Mouse (Mus musculus) neural tube, embryonic 13.5 days (tissue): Measurements from ENCODE around the gene Atp6v0e2. TPM values are rescaled to one million over a fixed set of nuclear protein-coding genes. Genes with fewer than 3 reads are reported as not detected.

Experiments used
- ATAC-seq: fragments of 200-750 bp; cut with Nextera tagmentation; 2 replicates; pipeline ENCODE4 v1.8.0; 2017; ENCODE audit warnings: low read depth, mild to moderate bottlenecking, moderate TSS enrichment, moderate library complexity
- H3K27ac ChIP-seq: fragments of 300-500 bp; sonication (generic); replicated peaks from 2 replicates; pipeline ENCODE4 v1.5.1; 2015; ENCODE audit warnings: moderate library complexity, mild to moderate bottlenecking, inconsistent platforms
- H3K27me3 ChIP-seq: fragments of 300-500 bp; sonication (generic); 2 replicates; pipeline ENCODE4 v1.6.1; 2015; ENCODE audit warnings: mild to moderate bottlenecking, inconsistent platforms
- H3K36me3 ChIP-seq: fragments of 300-500 bp; sonication (generic); 2 replicates; pipeline ENCODE4 v1.6.1; 2015; ENCODE audit warnings: mild to moderate bottlenecking, inconsistent platforms
- H3K4me1 ChIP-seq: fragments of 300-500 bp; sonication (generic); replicated peaks from 2 replicates; pipeline ENCODE4 v1.6.1; 2015; ENCODE audit warnings: inconsistent platforms
- H3K4me2 ChIP-seq: fragments of 300-500 bp; sonication (generic); 2 replicates; pipeline ENCODE4 v1.6.1; 2015; ENCODE audit warnings: inconsistent platforms, mild to moderate bottlenecking, moderate library complexity
- H3K4me3 ChIP-seq: fragments of 300-500 bp; sonication (generic); 2 replicates; pipeline ENCODE4 v1.5.1; 2015; ENCODE audit warnings: mild to moderate bottlenecking, inconsistent platforms
- H3K9ac ChIP-seq: fragments of 300-500 bp; sonication (generic); 2 replicates; pipeline ENCODE4 v1.6.1; 2015; ENCODE audit warnings: moderate library complexity, mild to moderate bottlenecking, inconsistent platforms
- H3K9me3 ChIP-seq: fragments of 300-500 bp; sonication (generic); 2 replicates; pipeline ENCODE4 v1.6.1; 2016; ENCODE audit warnings: inconsistent platforms
- WGBS: fragments of 180-500 bp; shearing (Covaris S2); methylation state at CpG from one replicate; pipeline ENCODE4 v1.1.7; 2015; 5-methylcytosine and 5-hydroxymethylcytosine counted together
- polyA plus RNA-seq: library from polyadenylated mRNA; unstranded; fragments of >200 nt; fragmentation: Nextera tagmentation; extraction: Ambion mirVana; gene quantifications from 2 replicates; pipeline ENCODE4 v1.2.1, GENCODE M21; 2015

The Atp6v0e2 gene
- polyA plus RNA-seq, 1 experiment from 2014 or later = 203 TPM

- Histone ChIP-seq H3K27me3 (no peaks in the 10 kb centered on the region), H3K9ac (no peak overlapping the region)
- 89% methylated on average over 3 of the region's 3 CpGs for WGBS
These were observed 5.2 kb downstream of the Atp6v0e2 start for GRCm38 (mm10) chr6:48542631-48543030.

GRCm38 (mm10) chr6:48545251-48545650 is 7.8 kb downstream of the Atp6v0e2 start:
- ATAC-seq = no peak
- Histone ChIP-seq H3K4me3 (no peak overlapping the region), H3K36me3 (peaks cover 25% of the 10 kb centered on the region), H3K27ac (no peak overlapping the region), H3K27me3 (no peaks in the 10 kb centered on the region), H3K4me2 (no peak overlapping the region), H3K9me3 (no peaks in the 10 kb centered on the region), H3K4me1 (peaks cover 15% of the 10 kb centered on the region), H3K9ac (no peak overlapping the region)
- 86% methylated on average over 5 of the region's 5 CpGs for WGBS

More at GRCm38 (mm10) chr6:48542631-48543030, 5.2 kb downstream of the Atp6v0e2 start:
- no peak overlapping the region for H3K4me2 ChIP-seq
- peaks cover 29% of the 10 kb centered on the region for H3K36me3 ChIP-seq
- no peak overlapping the region for H3K27ac ChIP-seq
- peaks cover 35% of the 10 kb centered on the region for H3K4me1 ChIP-seq
- no peak overlapping the region for H3K4me3 ChIP-seq
- no peak for ATAC-seq
- H3K9me3 ChIP-seq = no peaks in the 10 kb centered on the region

GRCm38 (mm10) chr6:48546271-48546670 is 8.9 kb downstream of the Atp6v0e2 start:
- 60% methylated on average over 1 of the region's 1 CpGs for WGBS
- no peak for ATAC-seq

GRCm38 (mm10) chr6:48546858-48547257 is 9.4 kb downstream of the Atp6v0e2 start:
- no peak overlapping the region for H3K27ac ChIP-seq
- ATAC-seq = no peak
- no peak overlapping the region for H3K9ac ChIP-seq
- H3K4me2 ChIP-seq = no peak overlapping the region
- H3K4me1 ChIP-seq = 0 out of 2 replicates have a peak, but pooled peaks cover 3% of the 10 kb centered on the region
- no peaks in the 10 kb centered on the region for H3K27me3 ChIP-seq
- peaks cover 9% of the 10 kb centered on the region for H3K36me3 ChIP-seq
- no peak overlapping the region for H3K4me3 ChIP-seq
- H3K9me3 ChIP-seq = no peaks in the 10 kb centered on the region
- WGBS = 71% methylated on average over 4 of the region's 4 CpGs

More at GRCm38 (mm10) chr6:48546271-48546670, 8.9 kb downstream of the Atp6v0e2 start:
- H3K4me1 ChIP-seq = peaks cover 9% of the 10 kb centered on the region
- no peaks in the 10 kb centered on the region for H3K27me3 ChIP-seq
- H3K36me3 ChIP-seq = peaks cover 14% of the 10 kb centered on the region
- no peak overlapping the region for H3K4me2 ChIP-seq
- H3K4me3 ChIP-seq = no peak overlapping the region
- no peak overlapping the region for H3K27ac ChIP-seq
- H3K9me3 ChIP-seq = no peaks in the 10 kb centered on the region
- H3K9ac ChIP-seq = no peak overlapping the region

GRCm38 (mm10) chr6:48548314-48548713 is 10.9 kb downstream of the Atp6v0e2 start:
- H3K27ac ChIP-seq = no peak overlapping the region
- H3K9me3 ChIP-seq = no peaks in the 10 kb centered on the region
- H3K9ac ChIP-seq = no peak overlapping the region
- ATAC-seq = no peak
- H3K36me3 ChIP-seq = no peaks in the 10 kb centered on the region
- no peak overlapping the region for H3K4me3 ChIP-seq
- 92% methylated on average over 6 of the region's 6 CpGs for WGBS
- H3K27me3 ChIP-seq = no peaks in the 10 kb centered on the region
- H3K4me1 ChIP-seq = no peaks in the 10 kb centered on the region
- H3K4me2 ChIP-seq = no peak overlapping the region

GRCm38 (mm10) chr6:48552918-48553317 is 15.5 kb downstream of the Atp6v0e2 start:
- WGBS = 69% methylated on average over 4 of the region's 4 CpGs
- Histone ChIP-seq H3K9ac (no peak overlapping the region), H3K27me3 (no peaks in the 10 kb centered on the region), H3K9me3 (no peaks in the 10 kb centered on the region), H3K36me3 (peaks cover 13% of the 10 kb centered on the region), H3K27ac (peak overlapping the region; percentile 96; the same call in 1 of the 2 replicates), H3K4me1 (peaks cover 21% of the 10 kb centered on the region), H3K4me2 (no peak overlapping the region), H3K4me3 (no peak overlapping the region)
- ATAC-seq = no peak

GRCm38 (mm10) chr6:48553819-48554218 is 16.4 kb downstream of the Atp6v0e2 start:
- H3K4me1 ChIP-seq = peaks cover 21% of the 10 kb centered on the region
- 75% methylated on average over 4 of the region's 4 CpGs for whole genome bisulfite sequencing
- ATAC-seq = 0 out of 2 replicates have a peak, but pooled peaks have one; percentile 22

GRCm38 (mm10) chr6:48554280-48555103 is 17.1 kb downstream of the Atp6v0e2 start, which contains the start of gene Lrrc61:
Gene Lrrc61 (plus strand): TSS chr6:48554796.
- H3K36me3 ChIP-seq = peaks cover 27% of the 10 kb centered on the region
- 1% methylated on average over 39 of the region's 39 CpGs for WGBS
- peak; percentile 96 for ATAC-seq
- no peaks in the 10 kb centered on the region for H3K27me3 ChIP-seq
- H3K4me2 ChIP-seq = peak within 1 kb of the TSS; percentile 73
- peak within 1 kb of the TSS; percentile 96 for H3K27ac ChIP-seq
- H3K9ac ChIP-seq = peak within 1 kb of the TSS; percentile 90
- H3K9me3 ChIP-seq = no peaks in the 10 kb centered on the region
- H3K4me3 ChIP-seq = peak within 1 kb of the TSS; percentile 55
- peaks cover 21% of the 10 kb centered on the region for H3K4me1 ChIP-seq

More at GRCm38 (mm10) chr6:48553819-48554218, 16.4 kb downstream of the Atp6v0e2 start:
- peak overlapping the region; percentile 55 for H3K4me3 ChIP-seq
- H3K9ac ChIP-seq = peak overlapping the region; percentile 90
- peak overlapping the region; percentile 73 for H3K4me2 ChIP-seq
- no peaks in the 10 kb centered on the region for H3K27me3 ChIP-seq
- H3K9me3 ChIP-seq = no peaks in the 10 kb centered on the region
- H3K36me3 ChIP-seq = peaks cover 21% of the 10 kb centered on the region
- peak overlapping the region; percentile 96 for H3K27ac ChIP-seq

GRCm38 (mm10) chr6:48555104-48555890 is 17.9 kb downstream of the Atp6v0e2 start:
- H3K4me3 ChIP-seq = peak overlapping the region; percentile 55
- no peaks in the 10 kb centered on the region for H3K9me3 ChIP-seq
- WGBS = 34% methylated on average over 13 of the region's 14 CpGs
- H3K4me2 ChIP-seq = peak overlapping the region; percentile 73
- peaks cover 21% of the 10 kb centered on the region for H3K4me1 ChIP-seq
- no peaks in the 10 kb centered on the region for H3K27me3 ChIP-seq
- peak overlapping the region; percentile 96 for H3K27ac ChIP-seq
- H3K36me3 ChIP-seq = peaks cover 28% of the 10 kb centered on the region
- ATAC-seq = peak; percentile 84
- H3K9ac ChIP-seq = peak overlapping the region; percentile 90

GRCm38 (mm10) chr6:48555956-48556355 is 18.5 kb downstream of the Atp6v0e2 start:
- H3K27ac ChIP-seq = peak overlapping the region; percentile 96; the same call in 1 of the 2 replicates
- H3K4me1 ChIP-seq = peaks cover 21% of the 10 kb centered on the region
- H3K36me3 ChIP-seq = peaks cover 32% of the 10 kb centered on the region
- peak overlapping the region; percentile 90; the same call in 1 of the 2 replicates for H3K9ac ChIP-seq
- no peaks in the 10 kb centered on the region for H3K27me3 ChIP-seq
- ATAC-seq = no peak
- WGBS = 87% methylated on average over 3 of the region's 3 CpGs
- peak overlapping the region; percentile 73 for H3K4me2 ChIP-seq
- no peak overlapping the region for H3K4me3 ChIP-seq
- H3K9me3 ChIP-seq = no peaks in the 10 kb centered on the region

- Histone ChIP-seq H3K36me3 (peaks cover 57% of the 10 kb centered on the region), H3K9ac (no peak overlapping the region), H3K4me3 (no peak overlapping the region), H3K27ac (peak overlapping the region; percentile 23; the same call in 1 of the 2 replicates), H3K4me1 (peaks cover 21% of the 10 kb centered on the region), H3K9me3 (peaks cover 3% of the 10 kb centered on the region; the same call in 1 of the 2 replicates), H3K4me2 (no peak overlapping the region), H3K27me3 (no peaks in the 10 kb centered on the region)
- ATAC-seq = no peak
- WGBS = 91% methylated on average over 4 of the region's 4 CpGs
These were observed 28.4 kb downstream of the Atp6v0e2 start for GRCm38 (mm10) chr6:48565693-48566310.
